Mouse (Mus musculus) small intestine, adult 2 months (tissue): ENCODE measurements around the gene Abca16.

Source experiments
- CTCF ChIP-seq: fragments of 200-500 bp; IDR thresholded peaks from 2 replicates; pipeline ENCODE4 v1.5.1; 2012; ENCODE audit warnings: low read depth, mild to moderate bottlenecking, control low read depth, inconsistent platforms, low read length, moderate library complexity, mixed read lengths; ENCODE audit not compliant: insufficient replicate concordance, insufficient read length; ENCODE audit errors: extremely low read depth
- POLR2A ChIP-seq: fragments of 200-500 bp; IDR thresholded peaks from 2 replicates; pipeline ENCODE4 v1.6.1; 2012; ENCODE audit warnings: low read depth, mild to moderate bottlenecking, control low read depth, inconsistent platforms, low read length, moderate library complexity

GRCm38 (mm10) chr7:120534805-120535204 is 125.4 kb downstream of the Abca16 start:
- TF ChIP-seq POLR2A: no peak
- TF ChIP-seq CTCF: no peak
